Mouse (Mus musculus) T-helper 2 cell (primary cell): ENCODE data around the gene Gm10053.

Experiments
- in situ Hi-C: fragments of 300-600 bp; cut with MboI, MseI; formaldehyde crosslinking; loops from one replicate; pipeline ENCODE4 v1.15.1; 2025; ENCODE audit warnings: high pct_unique_total_duplicates

Gene Gm10053

GRCm38 (mm10) chr19:24875129-24875870, at the start of gene Gm10053:
Gene Gm10053, plus strand, starts transcription at chr19:24875686.
- in situ Hi-C loops: loop anchor here (25.0 kb wide), 1 partner anchor 737 kb away; the partner anchor contains the start of gene Dmrt3

- in situ Hi-C loops: no loop called here
These were observed 33.4 kb upstream of the Gm10053 start for GRCm38 (mm10) chr19:24842080-24842479.

- in situ Hi-C loops: no loop called here
These were observed 30.4 kb upstream of the Gm10053 start for GRCm38 (mm10) chr19:24845007-24845546.

- in situ Hi-C loops: no loop called here
These were observed 27.1 kb upstream of the Gm10053 start for GRCm38 (mm10) chr19:24848345-24848744.

- in situ Hi-C loops: no loop called here
These were observed 26.6 kb upstream of the Gm10053 start for GRCm38 (mm10) chr19:24848844-24849243.

GRCm38 (mm10) chr19:24851456-24852315, 23.8 kb upstream of the Gm10053 start:
- in situ Hi-C loops: no loop called here

GRCm38 (mm10) chr19:24861276-24861611, 14.2 kb upstream of the Gm10053 start:
- in situ Hi-C loops: loop anchor here (10.0 kb wide), 1 partner anchor 566 kb away; no protein-coding TSS in a partner anchor

- in situ Hi-C loops: loop anchor here (10.0 kb wide), 1 partner anchor 567 kb away; no protein-coding TSS in a partner anchor
These were observed 13.7 kb upstream of the Gm10053 start, which contains the start of gene Pgm5 for GRCm38 (mm10) chr19:24861612-24862451. Gene Pgm5, minus strand, starts transcription at chr19:24861855.

GRCm38 (mm10) chr19:24865436-24865835, 10.1 kb upstream of the Gm10053 start:
- in situ Hi-C loops: loop anchor here (10.0 kb wide), 1 partner anchor 571 kb away; no protein-coding TSS in a partner anchor

- in situ Hi-C loops: loop anchor here (5.0 kb wide), 1 partner anchor 154 kb away; no protein-coding TSS in a partner anchor
These were observed 4.3 kb upstream of the Gm10053 start for GRCm38 (mm10) chr19:24871037-24871635.

GRCm38 (mm10) chr19:24873873-24874272, 1.6 kb upstream of the Gm10053 start:
- in situ Hi-C loops: loop anchor here (5.0 kb wide), 1 partner anchor 157 kb away; no protein-coding TSS in a partner anchor

GRCm38 (mm10) chr19:24881237-24881636, 5.8 kb downstream of the Gm10053 start:
- in situ Hi-C loops: loop anchor here (25.0 kb wide), 1 partner anchor 731 kb away; the partner anchor contains the start of gene Dmrt3

GRCm38 (mm10) chr19:24885504-24885903, 10.0 kb downstream of the Gm10053 start:
- in situ Hi-C loops: loop anchor here (25.0 kb wide), 1 partner anchor 727 kb away; the partner anchor contains the start of gene Dmrt3

GRCm38 (mm10) chr19:24886888-24887287, 11.4 kb downstream of the Gm10053 start:
- in situ Hi-C loops: loop anchor here (25.0 kb wide), 1 partner anchor 725 kb away; the partner anchor contains the start of gene Dmrt3

GRCm38 (mm10) chr19:24896536-24896935, 21.1 kb downstream of the Gm10053 start:
- in situ Hi-C loops: loop anchor here (5.0 to 25.0 kb wide), 2 partner anchors 346 to 716 kb away; partner anchors contain the start of gene Dmrt3

- in situ Hi-C loops: loop anchor here (5.0 to 25.0 kb wide), 2 partner anchors 345 to 715 kb away; partner anchors contain the start of gene Dmrt3
These were observed 21.8 kb downstream of the Gm10053 start for GRCm38 (mm10) chr19:24897006-24897895.

GRCm38 (mm10) chr19:24897896-24898736, 22.6 kb downstream of the Gm10053 start:
- in situ Hi-C loops: loop anchor here (5.0 to 25.0 kb wide), 2 partner anchors 344 to 714 kb away; partner anchors contain the start of gene Dmrt3
